ENCODE assay signal across 27 mouse cellular contexts in genomic region chr17:28532557-28532956, GRCm38 (mm10). TPM values are rescaled to one million over a fixed set of nuclear protein-coding genes. Genes with fewer than 3 reads are reported as not detected.
"Had no signal": no experiment of that assay in that cellular context is flagged by ENCODE, and none has a peak within 500 bp of the region (broad histone marks: within the 10 kb centered on the region; RNA-seq: fewer than 3 reads in every experiment).

No protein-coding gene starts in this region.

- H3K36me3 ChIP-seq: liver, embryonic 13.5 days; liver, embryonic 15.5 days; midbrain, embryonic 10.5 days; midbrain, embryonic 12.5 days; neural tube, embryonic 13.5 days; neural tube, embryonic 15.5 days had no signal

- H3K27ac ChIP-seq: liver, embryonic 13.5 days; liver, embryonic 15.5 days; midbrain, embryonic 10.5 days; midbrain, embryonic 12.5 days; neural tube, embryonic 13.5 days; neural tube, embryonic 15.5 days had no signal

- DNase-seq: liver, embryonic 13.5 days; lung, adult 18-20 months; lung, embryonic 14.5 days; lung, postnatal 10 days; lung, postnatal 4 days; midbrain, embryonic 14.5 days; right cerebral cortex, adult 18-20 months; right cerebral cortex, postnatal 25 days; right cerebral cortex, postnatal 4 days; spleen, adult 18-20 months; thymus, adult 18-20 months; thymus, postnatal 14 days; thymus, postnatal 36 days had no signal

- H3K9me3 ChIP-seq: liver, embryonic 13.5 days; liver, embryonic 15.5 days; midbrain, embryonic 10.5 days; midbrain, embryonic 12.5 days; neural tube, embryonic 13.5 days; neural tube, embryonic 15.5 days had no signal

- H3K9ac ChIP-seq: liver, embryonic 13.5 days; liver, embryonic 15.5 days; lung, embryonic 14.5 days; midbrain, embryonic 12.5 days; neural tube, embryonic 13.5 days; neural tube, embryonic 15.5 days had no signal

- H3K4me2 ChIP-seq: liver, embryonic 13.5 days; lung, embryonic 14.5 days; neural tube, embryonic 13.5 days; neural tube, embryonic 15.5 days had no signal

- ATAC-seq: midbrain, embryonic 16.5 days had no signal

- H3K4me3 ChIP-seq: liver, embryonic 13.5 days; liver, embryonic 15.5 days; midbrain, embryonic 12.5 days; myocyte; neural tube, embryonic 13.5 days; neural tube, embryonic 15.5 days had no signal

RNA-seq across cellular contexts. Expression of gene Armc12, which starts 2.0 kb away (rescaled TPM):
- total RNA-seq: megakaryocyte-erythroid progenitor cell, adult 5-6 weeks had no signal
- polyA plus RNA-seq: liver, embryonic 13.5 days; liver, embryonic 15.5 days; lung, embryonic 14.5 days; lung, embryonic 16.5 days; midbrain, embryonic 10.5 days; midbrain, embryonic 12.5 days; midbrain, embryonic 14.5 days; midbrain, embryonic 16.5 days; myocyte; neural tube, embryonic 11.5 days; neural tube, embryonic 13.5 days; neural tube, embryonic 15.5 days; small intestine, adult 2 months; stomach, embryonic 14.5 days; stomach, embryonic 16.5 days; thymus, postnatal 0 days had no signal

RNA-seq across cellular contexts. Expression of gene Clpsl2, which starts 16.7 kb away (rescaled TPM):
- total RNA-seq: megakaryocyte-erythroid progenitor cell, adult 5-6 weeks had no signal
- polyA plus RNA-seq: liver, embryonic 13.5 days; liver, embryonic 15.5 days; lung, embryonic 14.5 days; lung, embryonic 16.5 days; midbrain, embryonic 10.5 days; midbrain, embryonic 12.5 days; midbrain, embryonic 14.5 days; midbrain, embryonic 16.5 days; myocyte; neural tube, embryonic 11.5 days; neural tube, embryonic 13.5 days; neural tube, embryonic 15.5 days; small intestine, adult 2 months; stomach, embryonic 14.5 days; stomach, embryonic 16.5 days; thymus, postnatal 0 days had no signal

RNA-seq across cellular contexts. Expression of gene Clps, which starts 28.0 kb away (rescaled TPM):
- total RNA-seq: megakaryocyte-erythroid progenitor cell, adult 5-6 weeks had no signal
- polyA plus RNA-seq: midbrain, embryonic 10.5 days; midbrain, embryonic 12.5 days; midbrain, embryonic 14.5 days; midbrain, embryonic 16.5 days; myocyte; neural tube, embryonic 11.5 days; neural tube, embryonic 13.5 days; neural tube, embryonic 15.5 days had no signal

RNA-seq across cellular contexts. Expression of gene Lhfpl5, which starts 42.9 kb away (rescaled TPM):
- total RNA-seq: megakaryocyte-erythroid progenitor cell, adult 5-6 weeks had no signal
- polyA plus RNA-seq: liver, embryonic 13.5 days had no signal
